ENCODE assay signal across 8 mouse cellular contexts in genomic region chr14:31930367-31930766, GRCm38 (mm10).
DNase-seq lines count a peak whose midpoint lies in the region; ATAC-seq and TF ChIP-seq lines count a peak whose summit lies in the region.

No protein-coding gene starts in this region.

- H3K36me3 ChIP-seq in liver, adult 2 months (ENCODE audit: control insufficient read depth, insufficient read depth, low read length) = no peaks in the 10 kb centered on the region
- no peaks in the 10 kb centered on the region for H3K36me3 ChIP-seq in liver, embryonic 11.5 days (ENCODE audit: control insufficient read depth, insufficient read depth, low read length)
- no peaks in the 10 kb centered on the region for H3K36me3 ChIP-seq in embryonic facial prominence, embryonic 14.5 days (ENCODE audit: control insufficient read depth, insufficient read depth, low read length)

- intact Hi-C loops in heart, postnatal 36 days (cut with DNase I) = loop anchor here (1.0 kb wide), 1 partner anchor 21 kb away; no protein-coding TSS in a partner anchor
- intact Hi-C loops in left cerebral cortex, postnatal 4 days (cut with DNase I) = loop anchor here (10.0 kb wide), 3 partner anchors 96 to 276 kb away; partner anchors contain the start of gene Ankrd28

- DNase-seq in liver, adult 2 months (ENCODE audit: extremely low read depth, low read depth, low spot score) = peak; percentile 76
- no peak for DNase-seq in liver, embryonic 11.5 days (ENCODE audit: low spot score)
- DNase-seq in adipocyte (ENCODE audit: low spot score) = peak; percentile 77
- DNase-seq in embryonic facial prominence, embryonic 14.5 days (ENCODE audit: low spot score) = peak; percentile 87
- peak; percentile 75 to 77 for DNase-seq in heart, postnatal 36 days
- DNase-seq in left cerebral cortex, postnatal 4 days = peak; percentile 71
- peak; percentile 81 for DNase-seq in skeletal muscle tissue, adult 2 months (ENCODE audit: low read depth, low spot score)
- no peak for DNase-seq in frontal cortex, postnatal 25 days (ENCODE audit: low spot score in 2 of 2)

- H3K4me1 ChIP-seq in liver, adult 2 months (ENCODE audit: control insufficient read depth, insufficient read depth, low read length) = peaks cover 6% of the 10 kb centered on the region; the same call in 1 of the 2 replicates
- peaks cover 7% of the 10 kb centered on the region; the same call in 1 of the 2 replicates for H3K4me1 ChIP-seq in liver, embryonic 11.5 days (replicated peaks; ENCODE audit: control insufficient read depth, insufficient read depth, low read length)
- H3K4me1 ChIP-seq in embryonic facial prominence, embryonic 14.5 days (ENCODE audit: control insufficient read depth, insufficient read depth, low read length) = peaks cover 18% of the 10 kb centered on the region; the same call in 1 of the 2 replicates

- H3K4me3 ChIP-seq in liver, adult 2 months (ENCODE audit: insufficient read depth, low read depth, low read length) = no peak overlapping the region
- H3K4me3 ChIP-seq in liver, embryonic 11.5 days (ENCODE audit: low read depth, low read length) = no peak overlapping the region
- no peak overlapping the region for H3K4me3 ChIP-seq in embryonic facial prominence, embryonic 14.5 days (ENCODE audit: low read depth, low read length)

- TF ChIP-seq POLR2A in liver, adult 2 months (IDR thresholded peaks at IDR 0.05; ENCODE audit: extremely low read depth, insufficient read depth, low read length) = no peak

- TF ChIP-seq CTCF in liver, adult 2 months (IDR thresholded peaks at IDR 0.05; ENCODE audit: low read depth, low read length) = no peak

- H3K27me3 ChIP-seq in liver, adult 2 months (ENCODE audit: control insufficient read depth, insufficient read depth, low read length) = no peaks in the 10 kb centered on the region
- no peaks in the 10 kb centered on the region for H3K27me3 ChIP-seq in liver, embryonic 11.5 days (replicated peaks; ENCODE audit: control insufficient read depth, insufficient read depth, low read length)
- H3K27me3 ChIP-seq in embryonic facial prominence, embryonic 14.5 days (replicated peaks; ENCODE audit: control insufficient read depth, insufficient read depth, low read length) = no peaks in the 10 kb centered on the region

- H3K4me2 ChIP-seq in liver, embryonic 11.5 days = no peak overlapping the region
- H3K4me2 ChIP-seq in embryonic facial prominence, embryonic 14.5 days (ENCODE audit: low read depth, low read length) = no peak overlapping the region

- peak overlapping the region; percentile 45; the same call in 1 of the 2 replicates for H3K27ac ChIP-seq in liver, adult 2 months (replicated peaks; ENCODE audit: insufficient read depth, low read depth, low read length)
- no peak overlapping the region for H3K27ac ChIP-seq in liver, embryonic 11.5 days (ENCODE audit: low read depth, low read length)
- peak overlapping the region; percentile 39; the same call in 1 of the 2 replicates for H3K27ac ChIP-seq in embryonic facial prominence, embryonic 14.5 days (replicated peaks; ENCODE audit: low read depth, low read length)

- ATAC-seq in liver, embryonic 11.5 days (replicated peaks; ENCODE audit: low FRiP score) = no peak
- ATAC-seq in embryonic facial prominence, embryonic 14.5 days (ENCODE audit: low read depth) = no peak

- H3K79me2 ChIP-seq in liver, adult 2 months (ENCODE audit: control insufficient read depth, insufficient read depth, low read length) = no peaks in the 10 kb centered on the region

- 40% methylated on average over 9 of the region's 9 CpGs for WGBS in liver, adult 2 months
- 65% methylated on average over 9 of the region's 9 CpGs for WGBS in liver, embryonic 11.5 days
- WGBS in embryonic facial prominence, embryonic 14.5 days = 59% methylated on average over 9 of the region's 9 CpGs

- peaks cover 8% of the 10 kb centered on the region; the same call in 1 of the 2 replicates for H3K9me3 ChIP-seq in liver, embryonic 11.5 days (ENCODE audit: control insufficient read depth, low read length)
- no peaks in the 10 kb centered on the region for H3K9me3 ChIP-seq in embryonic facial prominence, embryonic 14.5 days (ENCODE audit: control insufficient read depth, low read length)

- H3K9ac ChIP-seq in liver, adult 2 months (ENCODE audit: low read depth, low read length) = no peak overlapping the region
- H3K9ac ChIP-seq in liver, embryonic 11.5 days (ENCODE audit: low read depth, low read length) = no peak overlapping the region
- H3K9ac ChIP-seq in embryonic facial prominence, embryonic 14.5 days (ENCODE audit: low read depth, low read length) = no peak overlapping the region

Comparison
In these comparisons a context has a peak if more than half of its experiments do, and no peak if none do; other contexts are left out.
1. DNase-seq: peak in liver, adult 2 months (single experiment), adipocyte (single experiment), embryonic facial prominence, embryonic 14.5 days (single experiment), heart, postnatal 36 days (2 of 2), left cerebral cortex, postnatal 4 days (single experiment) and skeletal muscle tissue, adult 2 months (single experiment); none in liver, embryonic 11.5 days (single experiment) and frontal cortex, postnatal 25 days (0 of 2).